Mouse (Mus musculus) left cerebral cortex, adult 2 months (tissue): ENCODE measurements at regions not wholly inside any gene's neighbourhood (a gene's known extent, or its start where the extent isn't known, plus 50 kb on each side); places are given as distances from the start of the nearest gene placed in this dataset.

ENCODE experiments used
- DNase-seq, 2 experiments: peaks; one replicate each; pipeline ENCODE4 v3.0.0; 2021 to 2022; ENCODE audit warnings: low spot score in 2 of 2, mixed read lengths in 1 of 2; ENCODE audit errors: extremely low spot score in 1 of 2
- H3K27ac ChIP-seq: fragments of 200-600 bp; 2 replicates; pipeline ENCODE4 v1.8.1; 2022
- H3K4me3 ChIP-seq: fragments of 200-600 bp; 2 replicates; pipeline ENCODE4 v1.8.1; 2022
- CTCF ChIP-seq: fragments of 200-600 bp; IDR thresholded peaks from 2 replicates; pipeline ENCODE4 v1.8.1; 2022; ENCODE audit warnings: antibody characterized with exemption, mild to moderate bottlenecking, moderate library complexity
- intact Hi-C: fragments of 180-260 bp; cut with DNase I; formaldehyde crosslinking; loops from one replicate; pipeline ENCODE4 v1.15.1; 2025

- TF ChIP-seq CTCF, result no peak
- H3K27ac ChIP-seq, result no peak overlapping the region
- DNase-seq, result no peak
- intact Hi-C loops, result no loop called here
- H3K4me3 ChIP-seq, result no peak overlapping the region
These were observed 288.7 kb downstream of the Cdh11 start for GRCm38 (mm10) chr8:102496698-102497097.

GRCm38 (mm10) chr8:102496021-102496420, 289.4 kb downstream of the Cdh11 start:
- DNase-seq, result no peak
- TF ChIP-seq CTCF, result no peak
- H3K27ac ChIP-seq, result no peak overlapping the region
- H3K4me3 ChIP-seq, result no peak overlapping the region
- intact Hi-C loops, result no loop called here

- Histone ChIP-seq H3K4me3 (no peak overlapping the region), H3K27ac (no peak overlapping the region; the same call in 1 of the 2 replicates)
- no peak for DNase-seq
- intact Hi-C loops, result no loop called here
- no peak for TF ChIP-seq CTCF
These were observed 294.4 kb downstream of the Cdh11 start for GRCm38 (mm10) chr8:102491015-102491414.

GRCm38 (mm10) chr8:102488284-102488683, 297.2 kb downstream of the Cdh11 start:
- DNase-seq, result no peak
- peak overlapping the region; percentile 86 for H3K27ac ChIP-seq
- TF ChIP-seq CTCF, result no peak
- intact Hi-C loops, result loop anchor here (1.0 to 10.0 kb wide), 4 partner anchors 65 to 1543 kb away; no protein-coding TSS in a partner anchor
- no peak overlapping the region for H3K4me3 ChIP-seq

- peak overlapping the region; percentile 86 for H3K27ac ChIP-seq
- no peak overlapping the region for H3K4me3 ChIP-seq
- intact Hi-C loops, result loop anchor here (1.0 to 10.0 kb wide), 4 partner anchors 66 to 1543 kb away; no protein-coding TSS in a partner anchor
- TF ChIP-seq CTCF, result peak; percentile 20
- peak; percentile 20 to 58 for DNase-seq
These were observed 297.6 kb downstream of the Cdh11 start for GRCm38 (mm10) chr8:102487796-102488195.

GRCm38 (mm10) chr8:102475166-102475802, 310.2 kb downstream of the Cdh11 start:
- no peak overlapping the region for H3K27ac ChIP-seq
- TF ChIP-seq CTCF, result no peak

GRCm38 (mm10) chr8:102474192-102474591, 311.2 kb downstream of the Cdh11 start:
- H3K27ac ChIP-seq, result no peak overlapping the region
- no peak for TF ChIP-seq CTCF
- intact Hi-C loops, result no loop called here
- no peak for DNase-seq
- H3K4me3 ChIP-seq, result no peak overlapping the region

More at GRCm38 (mm10) chr8:102475166-102475802, 310.2 kb downstream of the Cdh11 start:
- H3K4me3 ChIP-seq, result no peak overlapping the region
- DNase-seq, result no peak
- intact Hi-C loops, result no loop called here

GRCm38 (mm10) chr8:102471352-102471751, 314.1 kb downstream of the Cdh11 start:
- Histone ChIP-seq H3K4me3 (no peak overlapping the region), H3K27ac (no peak overlapping the region)
- intact Hi-C loops, result no loop called here
- TF ChIP-seq CTCF, result no peak
- DNase-seq, result no peak

- no peak for DNase-seq
- intact Hi-C loops, result no loop called here
- H3K27ac ChIP-seq, result no peak overlapping the region
- no peak overlapping the region for H3K4me3 ChIP-seq
- TF ChIP-seq CTCF, result no peak
These were observed 322.8 kb downstream of the Cdh11 start for GRCm38 (mm10) chr8:102462601-102463000.

- no peak overlapping the region for H3K4me3 ChIP-seq
- TF ChIP-seq CTCF, result no peak
- no peak for DNase-seq
- no peak overlapping the region for H3K27ac ChIP-seq
- intact Hi-C loops, result no loop called here
These were observed 342.4 kb downstream of the Cdh11 start for GRCm38 (mm10) chr8:102443006-102443405.

- no peak for TF ChIP-seq CTCF
- H3K4me3 ChIP-seq, result no peak overlapping the region
- intact Hi-C loops, result no loop called here
These were observed 363.6 kb downstream of the Cdh11 start for GRCm38 (mm10) chr8:102421828-102422227.

GRCm38 (mm10) chr8:102414931-102415330, 370.5 kb downstream of the Cdh11 start:
- no peak for TF ChIP-seq CTCF
- no peak overlapping the region for H3K27ac ChIP-seq
- no peak overlapping the region for H3K4me3 ChIP-seq
- DNase-seq, result no peak
- intact Hi-C loops, result no loop called here

More at GRCm38 (mm10) chr8:102421828-102422227, 363.6 kb downstream of the Cdh11 start:
- DNase-seq, result no peak
- no peak overlapping the region for H3K27ac ChIP-seq

GRCm38 (mm10) chr8:102413446-102413845, 372.0 kb downstream of the Cdh11 start:
- H3K27ac ChIP-seq, result no peak overlapping the region
- DNase-seq, result no peak
- intact Hi-C loops, result no loop called here
- TF ChIP-seq CTCF, result no peak
- H3K4me3 ChIP-seq, result no peak overlapping the region
